Mouse (Mus musculus) spleen, adult 2 months (tissue): ENCODE measurements around the gene Txndc2. TPM values are rescaled to one million over a fixed set of nuclear protein-coding genes. Genes with fewer than 3 reads are reported as not detected.

ENCODE experiments used
- DNase-seq, 2 experiments: peaks; one replicate each; pipeline versions ENCODE4 v3.0.0 to v3.0.0-alpha.2; 2012 to 2021; ENCODE audit warnings: low spot score in 2 of 2, low read depth in 1 of 2
- H3K27ac ChIP-seq: fragments of 200-500 bp; 2 replicates; pipeline ENCODE4 v1.5.1; 2012; ENCODE audit warnings: low read length, inconsistent platforms; ENCODE audit not compliant: insufficient read depth
- H3K27me3 ChIP-seq: fragments of 200-500 bp; 2 replicates; pipeline ENCODE4 v1.6.1; 2012; ENCODE audit warnings: mild to moderate bottlenecking, moderate library complexity, low read length, inconsistent platforms; ENCODE audit not compliant: control insufficient read depth, insufficient read depth
- H3K36me3 ChIP-seq: fragments of 200-500 bp; 2 replicates; pipeline ENCODE4 v1.6.1; 2012; ENCODE audit warnings: mild to moderate bottlenecking, low read length, inconsistent platforms; ENCODE audit not compliant: control insufficient read depth, insufficient read depth
- H3K4me1 ChIP-seq: fragments of 200-500 bp; 2 replicates; pipeline ENCODE4 v1.6.1; 2011; ENCODE audit warnings: inconsistent platforms; ENCODE audit not compliant: control insufficient read depth, insufficient read depth, insufficient read length
- H3K4me3 ChIP-seq: fragments of 200-500 bp; 2 replicates; pipeline ENCODE4 v1.5.1; 2011; ENCODE audit warnings: mild to moderate bottlenecking, inconsistent platforms; ENCODE audit not compliant: insufficient read depth, insufficient read length; ENCODE audit errors: extremely low read depth
- CTCF ChIP-seq: fragments of 200-500 bp; IDR thresholded peaks from 2 replicates; pipeline ENCODE4 v1.5.1; 2011; ENCODE audit warnings: mild to moderate bottlenecking, inconsistent platforms; ENCODE audit not compliant: insufficient read depth, insufficient read length, insufficient replicate concordance; ENCODE audit errors: extremely low read depth
- POLR2A ChIP-seq: fragments of 200-500 bp; IDR thresholded peaks from 2 replicates; pipeline ENCODE4 v1.6.1; 2011; ENCODE audit warnings: low read depth, low read length, inconsistent platforms
- WGBS: fragments of 180-500 bp; shearing (Covaris S2); methylation state at CpG from one replicate; pipeline ENCODE4 v1.1.7; 2018; 5-methylcytosine and 5-hydroxymethylcytosine counted together
- polyA plus RNA-seq: library from polyadenylated mRNA; depleted of rRNA; stranded (reverse); fragments of >200 nt; gene quantifications from 2 replicates; pipeline ENCODE4 v1.2.3, GENCODE M21; 2012

Txndc2 gene
- polyA plus RNA-seq, 1 experiment, result not detected

- Histone ChIP-seq H3K4me1 (no peaks in the 10 kb centered on the region), H3K4me3 (no peak overlapping the region), H3K27me3 (no peaks in the 10 kb centered on the region), H3K36me3 (no peaks in the 10 kb centered on the region), H3K27ac (no peak overlapping the region)
- 86% methylated on average over 8 of the region's 8 CpGs for WGBS
- TF ChIP-seq CTCF (no peak), POLR2A (no peak)
- DNase-seq, result no peak
Observed at GRCm38 (mm10) chr17:65656076-65656475, 14.1 kb upstream of the Txndc2 start.

- Histone ChIP-seq H3K4me1 (no peaks in the 10 kb centered on the region), H3K27ac (no peak overlapping the region), H3K4me3 (no peak overlapping the region), H3K36me3 (no peaks in the 10 kb centered on the region), H3K27me3 (no peaks in the 10 kb centered on the region)
- WGBS, result 80% methylated on average over 4 of the region's 4 CpGs
- no peak for DNase-seq
- TF ChIP-seq CTCF, result no peak
- TF ChIP-seq POLR2A, result no peak
Observed at GRCm38 (mm10) chr17:65655608-65656007, 13.6 kb upstream of the Txndc2 start.

- DNase-seq, result no peak
- H3K27me3 ChIP-seq, result no peaks in the 10 kb centered on the region
- no peak overlapping the region for H3K27ac ChIP-seq
- no peaks in the 10 kb centered on the region for H3K36me3 ChIP-seq
- 38% methylated on average over 6 of the region's 6 CpGs for WGBS
- no peaks in the 10 kb centered on the region for H3K4me1 ChIP-seq
- TF ChIP-seq CTCF (no peak), POLR2A (no peak)
- no peak overlapping the region for H3K4me3 ChIP-seq
Observed at GRCm38 (mm10) chr17:65650598-65650997, 8.6 kb upstream of the Txndc2 start.

- DNase-seq, result no peak
- Histone ChIP-seq H3K4me1 (no peaks in the 10 kb centered on the region), H3K36me3 (no peaks in the 10 kb centered on the region), H3K27ac (no peak overlapping the region), H3K4me3 (no peak overlapping the region), H3K27me3 (no peaks in the 10 kb centered on the region)
- WGBS, result 88% methylated on average over 2 of the region's 2 CpGs
- TF ChIP-seq POLR2A (no peak), CTCF (no peak)
Observed at GRCm38 (mm10) chr17:65649175-65649493, 7.2 kb upstream of the Txndc2 start.

GRCm38 (mm10) chr17:65648371-65649174, 6.6 kb upstream of the Txndc2 start:
- no peaks in the 10 kb centered on the region for H3K4me1 ChIP-seq
- no peaks in the 10 kb centered on the region for H3K36me3 ChIP-seq
- no peak for DNase-seq
- 85% methylated on average over 9 of the region's 9 CpGs for WGBS
- TF ChIP-seq CTCF (no peak), POLR2A (no peak)
- H3K27ac ChIP-seq, result no peak overlapping the region
- H3K4me3 ChIP-seq, result no peak overlapping the region
- no peaks in the 10 kb centered on the region for H3K27me3 ChIP-seq

- no peak for DNase-seq
- Histone ChIP-seq H3K36me3 (no peaks in the 10 kb centered on the region), H3K4me3 (no peak overlapping the region), H3K27ac (no peak overlapping the region), H3K4me1 (no peaks in the 10 kb centered on the region), H3K27me3 (no peaks in the 10 kb centered on the region)
- TF ChIP-seq POLR2A (no peak), CTCF (no peak)
- 48% methylated on average over 5 of the region's 5 CpGs for WGBS
Observed at GRCm38 (mm10) chr17:65647961-65648360, 6.0 kb upstream of the Txndc2 start.

- Histone ChIP-seq H3K4me3 (no peak overlapping the region), H3K27me3 (no peaks in the 10 kb centered on the region), H3K27ac (no peak overlapping the region), H3K4me1 (no peaks in the 10 kb centered on the region), H3K36me3 (no peaks in the 10 kb centered on the region)
- DNase-seq, result no peak
- 84% methylated on average over 6 of the region's 6 CpGs for WGBS
- TF ChIP-seq CTCF, result no peak
- TF ChIP-seq POLR2A, result no peak
Observed at GRCm38 (mm10) chr17:65647226-65647625, 5.3 kb upstream of the Txndc2 start.
